Mouse (Mus musculus) cortical plate, adult 2 months (tissue): ENCODE measurements around the gene Prtg.

Source experiments
- CTCF ChIP-seq: fragments of 200-500 bp; IDR thresholded peaks from 2 replicates; pipeline ENCODE4 v1.5.1; 2011; ENCODE audit warnings: mild to moderate bottlenecking, control low read depth, low read length; ENCODE audit not compliant: insufficient read depth; ENCODE audit errors: extremely low read depth
- POLR2A ChIP-seq: fragments of 200-500 bp; IDR thresholded peaks from 2 replicates; pipeline ENCODE4 v1.6.1; 2011; ENCODE audit warnings: mild to moderate bottlenecking, low read length, control low read depth; ENCODE audit not compliant: insufficient read depth; ENCODE audit errors: extremely low read depth

GRCm38 (mm10) chr9:72757143-72757542 lies 49.5 kb upstream of the Prtg start:
- TF ChIP-seq CTCF (no peak), POLR2A (no peak)
